Mouse (Mus musculus) midbrain, postnatal 0 days (tissue): ENCODE results near the gene Fndc3b. TPM values are rescaled to one million over a fixed set of nuclear protein-coding genes. Genes with fewer than 3 reads are reported as not detected.

Experiments used
- ATAC-seq: fragments of 200-750 bp; cut with Nextera tagmentation; 2 replicates; pipeline ENCODE4 v1.8.0; 2017; ENCODE audit warnings: moderate number of reproducible peaks, mild to moderate bottlenecking, moderate TSS enrichment, moderate library complexity; ENCODE audit not compliant: low FRiP score
- DNase-seq: peaks from one replicate; pipeline ENCODE4 v3.0.0-alpha.2; 2015; ENCODE audit warnings: low spot score
- H3K27ac ChIP-seq: fragments of 300-500 bp; sonication (generic); 2 replicates; pipeline ENCODE4 v1.5.1; 2014; ENCODE audit warnings: low read depth, mild to moderate bottlenecking, low read length, mixed read lengths
- H3K27me3 ChIP-seq: fragments of 300-500 bp; sonication (generic); 2 replicates; pipeline ENCODE4 v1.6.1; 2014; ENCODE audit warnings: low read length, control low read depth, mixed read lengths; ENCODE audit not compliant: insufficient read depth
- H3K36me3 ChIP-seq: fragments of 300-500 bp; sonication (generic); 2 replicates; pipeline ENCODE4 v1.6.1; 2014; ENCODE audit warnings: low read length, control low read depth, mixed read lengths; ENCODE audit not compliant: insufficient read depth
- H3K4me1 ChIP-seq: fragments of 300-500 bp; sonication (generic); 2 replicates; pipeline ENCODE4 v1.6.1; 2014; ENCODE audit warnings: mild to moderate bottlenecking, control low read depth, antibody characterized with exemption, low read length, mixed read lengths; ENCODE audit not compliant: insufficient read depth
- H3K4me2 ChIP-seq: fragments of 300-500 bp; sonication (generic); 2 replicates; pipeline ENCODE4 v1.6.1; 2014; ENCODE audit warnings: low read depth, mild to moderate bottlenecking, low read length, mixed read lengths; ENCODE audit not compliant: poor library complexity, severe bottlenecking
- H3K4me3 ChIP-seq: fragments of 300-500 bp; sonication (generic); 2 replicates; pipeline ENCODE4 v1.5.1; 2014; ENCODE audit warnings: low read depth, mild to moderate bottlenecking, low read length, moderate library complexity
- H3K9ac ChIP-seq: fragments of 300-500 bp; sonication (generic); replicated peaks from 2 replicates; pipeline ENCODE4 v1.6.1; 2014; ENCODE audit warnings: mild to moderate bottlenecking, low read length, moderate library complexity, mixed read lengths; ENCODE audit not compliant: poor library complexity, severe bottlenecking
- H3K9me3 ChIP-seq: fragments of 300-500 bp; sonication (generic); 2 replicates; pipeline ENCODE4 v1.6.1; 2016; ENCODE audit warnings: low read length, control low read depth
- CTCF ChIP-seq: IDR thresholded peaks from 2 replicates; pipeline ENCODE4 v1.5.1; 2016; ENCODE audit warnings: antibody characterized with exemption, mild to moderate bottlenecking
- WGBS: fragments of 180-500 bp; shearing (Covaris S2); extraction: QIAGEN DNeasy Blood & Tissue Kit; methylation state at CpG from one replicate; pipeline ENCODE4 v1.1.7; 2014; 5-methylcytosine and 5-hydroxymethylcytosine counted together
- polyA plus RNA-seq: library from polyadenylated mRNA; unstranded; fragments of >200 nt; fragmentation: Nextera tagmentation; extraction: Ambion mirVana; gene quantifications from 2 replicates; pipeline ENCODE4 v1.2.1, GENCODE M21; 2015
- total RNA-seq: library from RNA; depleted of rRNA; stranded (reverse); fragments of >200 nt; gene quantifications from 2 replicates; pipeline ENCODE4 v1.2.3, GENCODE M21; 2014

Gene Fndc3b
- total and polyA plus RNA-seq, 2 experiments from 2014 or later, result 7.6 to 13.4 TPM

DNA sequence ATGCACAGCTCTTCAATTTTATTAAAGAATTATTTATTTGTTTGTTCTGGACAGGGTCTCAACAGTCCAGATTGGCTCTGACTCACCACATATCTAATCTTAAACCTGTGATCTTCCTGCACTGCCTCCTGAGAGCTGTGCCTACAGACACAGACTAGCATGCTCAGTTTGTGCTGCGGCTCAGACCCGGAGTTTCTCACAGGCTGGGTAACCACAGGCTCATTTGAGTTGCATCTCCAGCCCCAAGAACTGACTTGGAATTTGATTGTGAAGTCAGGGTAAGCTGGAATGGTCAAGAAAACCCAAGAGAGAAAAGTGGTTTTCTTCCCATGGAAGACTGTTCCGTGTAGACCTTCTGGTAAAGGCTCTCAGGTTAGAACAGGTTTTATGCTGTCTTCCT, 184.1 kb downstream of the Fndc3b start:
- Histone ChIP-seq H3K9ac (no peak overlapping the region), H3K27ac (no peak overlapping the region), H3K36me3 (no peaks in the 10 kb centered on the region), H3K27me3 (no peaks in the 10 kb centered on the region), H3K4me3 (no peak overlapping the region), H3K4me2 (no peak overlapping the region), H3K9me3 (no peaks in the 10 kb centered on the region), H3K4me1 (no peaks in the 10 kb centered on the region)
- 93% methylated on average over 3 of the region's 3 CpGs for WGBS
- ATAC-seq (no peak), DNase-seq (no peak)
- no peak for TF ChIP-seq CTCF

GRCm38 (mm10) chr3:27523176-27523936, 187.8 kb downstream of the Fndc3b start:
- H3K9me3 ChIP-seq, result no peaks in the 10 kb centered on the region
- ATAC-seq, result no peak
- WGBS, result 86% methylated on average over 12 of the region's 12 CpGs
- no peak for TF ChIP-seq CTCF
- no peak overlapping the region for H3K9ac ChIP-seq
- H3K4me1 ChIP-seq, result no peaks in the 10 kb centered on the region
- H3K27me3 ChIP-seq, result no peaks in the 10 kb centered on the region
- no peaks in the 10 kb centered on the region for H3K36me3 ChIP-seq
- no peak for DNase-seq
- no peak overlapping the region for H3K27ac ChIP-seq
- no peak overlapping the region for H3K4me2 ChIP-seq
- H3K4me3 ChIP-seq, result no peak overlapping the region

- no peak for ATAC-seq
- no peak for TF ChIP-seq CTCF
- no peaks in the 10 kb centered on the region for H3K27me3 ChIP-seq
- no peaks in the 10 kb centered on the region for H3K9me3 ChIP-seq
- no peak overlapping the region for H3K4me2 ChIP-seq
- no peak for DNase-seq
- no peak overlapping the region for H3K27ac ChIP-seq
- WGBS, result 65% methylated on average over 6 of the region's 6 CpGs
- no peak overlapping the region for H3K4me3 ChIP-seq
- no peaks in the 10 kb centered on the region for H3K4me1 ChIP-seq
- no peaks in the 10 kb centered on the region for H3K36me3 ChIP-seq
- no peak overlapping the region for H3K9ac ChIP-seq
Observed at GRCm38 (mm10) chr3:27520391-27520790, 190.7 kb downstream of the Fndc3b start.

GRCm38 (mm10) chr3:27519481-27519880, 191.6 kb downstream of the Fndc3b start:
- no peaks in the 10 kb centered on the region for H3K9me3 ChIP-seq
- H3K36me3 ChIP-seq, result no peaks in the 10 kb centered on the region
- DNase-seq (no peak), ATAC-seq (no peak)
- H3K4me3 ChIP-seq, result no peak overlapping the region
- H3K27me3 ChIP-seq, result no peaks in the 10 kb centered on the region
- no peak overlapping the region for H3K9ac ChIP-seq
- H3K27ac ChIP-seq, result no peak overlapping the region
- TF ChIP-seq CTCF, result no peak
- H3K4me2 ChIP-seq, result no peak overlapping the region
- no peaks in the 10 kb centered on the region for H3K4me1 ChIP-seq
- 91% methylated on average over 6 of the region's 6 CpGs for WGBS

- DNase-seq, result peak; percentile 21
- no peak overlapping the region for H3K4me2 ChIP-seq
- WGBS, result 85% methylated on average over 9 of the region's 9 CpGs
- H3K27ac ChIP-seq, result no peak overlapping the region
- no peak for ATAC-seq
- no peaks in the 10 kb centered on the region for H3K9me3 ChIP-seq
- no peak overlapping the region for H3K4me3 ChIP-seq
- no peak for TF ChIP-seq CTCF
- H3K36me3 ChIP-seq, result no peaks in the 10 kb centered on the region
- H3K9ac ChIP-seq, result no peak overlapping the region
- no peaks in the 10 kb centered on the region for H3K27me3 ChIP-seq
- H3K4me1 ChIP-seq, result no peaks in the 10 kb centered on the region
Observed at GRCm38 (mm10) chr3:27518935-27519334, 192.2 kb downstream of the Fndc3b start.

DNA sequence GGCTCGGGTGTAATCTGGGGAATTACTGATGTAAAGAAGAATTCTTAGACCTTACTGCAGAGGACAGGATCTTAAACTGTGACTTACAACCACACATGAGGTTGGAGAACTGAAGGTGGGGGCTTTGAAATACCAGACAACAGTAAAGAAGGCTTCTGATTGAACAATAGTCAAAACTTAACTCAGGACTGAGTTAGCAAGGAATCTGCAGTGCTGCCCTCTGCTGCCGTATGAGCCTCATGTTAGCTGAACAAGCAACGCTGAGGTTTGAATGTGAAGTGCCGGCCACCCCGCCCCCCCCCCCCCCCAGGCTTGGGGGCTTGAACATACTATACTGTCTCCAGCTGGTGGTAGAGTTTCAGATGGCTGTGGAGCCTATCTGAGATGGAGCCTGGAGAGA, 194.6 kb downstream of the Fndc3b start:
- Histone ChIP-seq H3K9me3 (no peaks in the 10 kb centered on the region), H3K9ac (no peak overlapping the region), H3K27me3 (no peaks in the 10 kb centered on the region), H3K4me3 (no peak overlapping the region), H3K4me1 (no peaks in the 10 kb centered on the region), H3K27ac (no peak overlapping the region), H3K36me3 (no peaks in the 10 kb centered on the region), H3K4me2 (no peak overlapping the region)
- ATAC-seq, result no peak
- peak; percentile 42 for TF ChIP-seq CTCF
- 46% methylated on average over 5 of the region's 5 CpGs for WGBS
- peak; percentile 23 for DNase-seq
